Comparison of ENCODE assay signal across 15 mouse cellular contexts in genomic region chr3:69228002-69228401, GRCm38 (mm10). TPM values are rescaled to one million over a fixed set of nuclear protein-coding genes. Genes with fewer than 3 reads are reported as not detected.
"Had no signal": no experiment of that assay in that cellular context is flagged by ENCODE, and none has a peak within 500 bp of the region (broad histone marks: within the 10 kb centered on the region; RNA-seq: fewer than 3 reads in every experiment).

No protein-coding gene starts in this region.

- ATAC-seq: liver, embryonic 12.5 days had no signal

- DNase-seq: kidney, adult 18-20 months; kidney, postnatal 10 days; lung, embryonic 14.5 days; lung, postnatal 10 days; lung, postnatal 4 days; retina, postnatal 1 day; right cerebral cortex, postnatal 4 days; thymus, postnatal 4 days had no signal

RNA-seq across cellular contexts. Expression of gene Arl14, which starts 5.8 kb away (rescaled TPM):
- total RNA-seq: layer of hippocampus, adult 8-10 months; layer of hippocampus, postnatal 25 days; left cerebral cortex, adult 8-10 months; left cerebral cortex, postnatal 25 days; megakaryocyte-erythroid progenitor cell, adult 5-6 weeks; midbrain, postnatal 0 days had no signal
